Mouse (Mus musculus) brain, embryonic 14.5 days (tissue): ENCODE measurements around the gene S100a7a.

Source experiments
- CTCF ChIP-seq: fragments of 200-500 bp; IDR thresholded peaks from 2 replicates; pipeline ENCODE4 v1.5.1; 2012; ENCODE audit warnings: inconsistent platforms, mild to moderate bottlenecking, moderate library complexity, borderline replicate concordance; ENCODE audit not compliant: insufficient read depth, insufficient read length; ENCODE audit errors: extremely low read depth
- POLR2A ChIP-seq: fragments of 200-500 bp; IDR thresholded peaks from 2 replicates; pipeline ENCODE4 v1.6.1; 2012; ENCODE audit warnings: mild to moderate bottlenecking, inconsistent platforms, borderline replicate concordance; ENCODE audit not compliant: poor library complexity, insufficient read depth, insufficient read length, severe bottlenecking; ENCODE audit errors: extremely low read depth

GRCm38 (mm10) chr3:90649832-90650231 is 4.0 kb upstream of the S100a7a start:
- no peak for TF ChIP-seq POLR2A
- TF ChIP-seq CTCF, result no peak
